8 mouse cellular contexts compared by ENCODE assay signal in the genomic region with DNA sequence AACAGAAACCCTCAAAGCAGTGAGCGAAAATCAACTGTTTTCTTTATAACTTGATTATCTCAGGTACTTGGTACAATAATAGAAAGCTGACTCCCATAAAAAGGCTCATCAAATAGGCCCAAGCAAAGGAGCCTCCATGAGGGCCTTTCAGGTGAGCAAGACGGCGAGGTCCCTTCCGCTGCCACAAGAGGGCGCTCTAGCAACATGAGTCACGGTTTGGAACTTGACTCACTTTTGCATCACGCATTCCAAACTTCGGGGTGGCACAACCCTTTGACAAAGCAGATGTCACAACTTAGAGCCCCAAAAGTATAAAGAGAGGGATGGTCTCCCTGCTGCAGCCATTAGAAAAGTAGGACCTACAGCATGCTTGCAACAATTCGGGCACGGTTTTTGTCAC. TPM values are rescaled to one million over a fixed set of nuclear protein-coding genes. Genes with fewer than 3 reads are reported as not detected.
DNase-seq lines count a peak whose midpoint lies in the region; ATAC-seq and TF ChIP-seq lines count a peak whose summit lies in the region.

No protein-coding gene starts in this region.

- no peaks in the 10 kb centered on the region for H3K4me1 ChIP-seq in midbrain, embryonic 10.5 days
- H3K4me1 ChIP-seq in midbrain, embryonic 15.5 days, result no peaks in the 10 kb centered on the region
- H3K4me1 ChIP-seq in limb, embryonic 10.5 days, result peaks cover 2% of the 10 kb centered on the region; the same call in 1 of the 2 replicates
- H3K4me1 ChIP-seq in thymus, adult 2 months (replicated peaks; ENCODE audit: control insufficient read depth, insufficient read depth, low read length), result no peaks in the 10 kb centered on the region

- H3K4me2 ChIP-seq in midbrain, embryonic 15.5 days, result no peak overlapping the region

- H3K9ac ChIP-seq in midbrain, embryonic 15.5 days, result no peak overlapping the region

- no peaks in the 10 kb centered on the region for H3K9me3 ChIP-seq in midbrain, embryonic 10.5 days (replicated peaks)
- H3K9me3 ChIP-seq in midbrain, embryonic 15.5 days, result no peaks in the 10 kb centered on the region
- no peaks in the 10 kb centered on the region for H3K9me3 ChIP-seq in limb, embryonic 10.5 days (replicated peaks)

- peak; percentile 82 for DNase-seq in midbrain, embryonic 10.5 days (ENCODE audit: low spot score)
- peak; percentile 84 for DNase-seq in c-Kit-positive CD71-negative TER-119-negative erythroid progenitor cells, embryonic 14.5 days (ENCODE audit: low read depth)
- peak; percentile 89 for DNase-seq in induced T-regulatory cell, adult 2 months (ENCODE audit: low read depth)
- peak; percentile 94 for DNase-seq in limb, embryonic 10.5 days (ENCODE audit: low spot score)
- DNase-seq in natural killer cell, adult 2 months (ENCODE audit: low spot score in 2 of 2), result peak; percentile 68 to 78
- peak; percentile 77 for DNase-seq in thymus, adult 2 months

- no peak overlapping the region for H3K27ac ChIP-seq in midbrain, embryonic 10.5 days (replicated peaks)
- H3K27ac ChIP-seq in midbrain, embryonic 15.5 days, result no peak overlapping the region
- H3K27ac ChIP-seq in limb, embryonic 10.5 days, result no peak overlapping the region
- H3K27ac ChIP-seq in thymus, adult 2 months (ENCODE audit: control insufficient read depth, insufficient read depth, low read length), result no peak overlapping the region

- H3K36me3 ChIP-seq in midbrain, embryonic 10.5 days, result no peaks in the 10 kb centered on the region
- no peaks in the 10 kb centered on the region for H3K36me3 ChIP-seq in midbrain, embryonic 15.5 days (replicated peaks)
- H3K36me3 ChIP-seq in limb, embryonic 10.5 days, result no peaks in the 10 kb centered on the region
- no peaks in the 10 kb centered on the region for H3K36me3 ChIP-seq in thymus, adult 2 months (ENCODE audit: control insufficient read depth, insufficient read depth, low read length)

- 21% methylated on average over 10 of the region's 10 CpGs for WGBS in midbrain, embryonic 10.5 days
- 17% methylated on average over 10 of the region's 10 CpGs for WGBS in midbrain, embryonic 15.5 days
- 20% methylated on average over 10 of the region's 10 CpGs for WGBS in limb, embryonic 10.5 days
- WGBS in thymus, adult 2 months, result 17% methylated on average over 10 of the region's 10 CpGs

- no peak for ATAC-seq in midbrain, embryonic 15.5 days (replicated peaks)
- peak; percentile 64 for ATAC-seq in frontal cortex, adult (ENCODE audit: low TSS enrichment)

- H3K4me3 ChIP-seq in midbrain, embryonic 10.5 days, result no peak overlapping the region
- no peak overlapping the region for H3K4me3 ChIP-seq in midbrain, embryonic 15.5 days
- H3K4me3 ChIP-seq in limb, embryonic 10.5 days, result no peak overlapping the region
- no peak overlapping the region for H3K4me3 ChIP-seq in thymus, adult 2 months (ENCODE audit: control insufficient read depth, insufficient read depth, low read length)

- peak; percentile 89 for TF ChIP-seq CTCF in thymus, adult 2 months (IDR thresholded peaks at IDR 0.05; ENCODE audit: borderline replicate concordance, control insufficient read depth, extremely low read depth, insufficient read depth, low read length, poor library complexity)

- no peak for TF ChIP-seq POLR2A in thymus, adult 2 months (IDR thresholded peaks at IDR 0.05; ENCODE audit: control insufficient read depth, extremely low read depth, insufficient read depth, low read length, poor library complexity)

- H3K27me3 ChIP-seq in midbrain, embryonic 10.5 days (ENCODE audit: low read depth, poor library complexity, severe bottlenecking), result no peaks in the 10 kb centered on the region
- no peaks in the 10 kb centered on the region for H3K27me3 ChIP-seq in midbrain, embryonic 15.5 days (replicated peaks)
- no peaks in the 10 kb centered on the region for H3K27me3 ChIP-seq in limb, embryonic 10.5 days (ENCODE audit: low read depth, poor library complexity, severe bottlenecking)
- H3K27me3 ChIP-seq in thymus, adult 2 months (ENCODE audit: control insufficient read depth, insufficient read depth, low read length), result no peaks in the 10 kb centered on the region

RNA-seq across cellular contexts. Expression of gene Specc1, which starts 5.9 kb away (rescaled TPM):
- 10.1 and 13.3 TPM in 2 replicates for polyA plus RNA-seq in midbrain, embryonic 10.5 days (2016; fragmentation: Nextera tagmentation; extraction: Ambion mirVana)
- 10.0 and 11.3 TPM in 2 replicates for polyA plus RNA-seq in midbrain, embryonic 15.5 days (2015; fragmentation: Nextera tagmentation; extraction: Ambion mirVana)
- polyA plus RNA-seq in limb, embryonic 10.5 days (2016; fragmentation: Nextera tagmentation; extraction: Ambion mirVana), result 11.7 and 16.5 TPM in 2 replicates
- polyA plus RNA-seq in thymus, adult 2 months (2012; rRNA removed), result 2.1 and 2.4 TPM in 2 replicates

RNA-seq across cellular contexts. Expression of gene Akap10, which starts 20.6 kb away (rescaled TPM):
- 13.7 and 14.7 TPM in 2 replicates for polyA plus RNA-seq in midbrain, embryonic 10.5 days (2016; fragmentation: Nextera tagmentation; extraction: Ambion mirVana)
- polyA plus RNA-seq in midbrain, embryonic 15.5 days (2015; fragmentation: Nextera tagmentation; extraction: Ambion mirVana), result 13.6 and 14.2 TPM in 2 replicates
- polyA plus RNA-seq in limb, embryonic 10.5 days (2016; fragmentation: Nextera tagmentation; extraction: Ambion mirVana), result 18.2 and 18.8 TPM in 2 replicates
- polyA plus RNA-seq in thymus, adult 2 months (2012; rRNA removed), result 22.2 and 23.9 TPM in 2 replicates
